Mouse (Mus musculus): ENCODE results near the gene Ogfrl1. TPM values are rescaled to one million over a fixed set of nuclear protein-coding genes. Genes with fewer than 3 reads are reported as not detected.

The Ogfrl1 gene
- polyA plus RNA-seq (2017; shearing (Covaris generic)), result 0.92 TPM

DNA sequence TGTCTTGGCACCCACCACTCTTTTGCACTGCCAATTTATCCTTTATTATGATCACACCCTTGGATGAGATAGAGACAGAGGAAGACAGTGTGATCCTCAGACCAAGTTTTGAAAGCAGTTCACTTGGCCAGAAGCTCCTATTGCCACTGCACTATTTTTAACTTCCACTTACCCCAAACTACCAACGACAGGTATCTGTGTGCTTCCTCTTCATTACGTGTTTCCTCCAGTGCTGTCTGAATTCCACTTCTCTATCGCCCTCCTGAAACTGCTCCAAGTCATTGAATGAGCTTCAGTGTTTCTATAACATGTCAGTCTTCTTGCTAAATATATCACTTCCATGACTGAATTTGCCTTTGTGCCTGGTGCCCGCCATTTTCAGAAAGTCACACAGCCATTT lies at the start of gene Ogfrl1:
Gene Ogfrl1 (minus strand): TSS at position 150 of the 400 bp plus-strand sequence.

All from effector memory CD4-positive, alpha-beta T cell, adult 5 months (primary cell).